Mouse (Mus musculus) urinary bladder, postnatal 36 days (tissue): ENCODE measurements around the gene Kmt2a.
"Not testable (repeated sequence)": the region's sequence is repeated elsewhere in the genome, so short reads cannot be mapped to it uniquely, and the experiment has no call there.

ENCODE experiments used
- DNase-seq, 2 experiments: peaks; one replicate each; pipeline ENCODE4 v3.0.0; 2022; ENCODE audit warnings: low spot score in 2 of 2, mixed read lengths in 1 of 2

The Kmt2a gene

DNA sequence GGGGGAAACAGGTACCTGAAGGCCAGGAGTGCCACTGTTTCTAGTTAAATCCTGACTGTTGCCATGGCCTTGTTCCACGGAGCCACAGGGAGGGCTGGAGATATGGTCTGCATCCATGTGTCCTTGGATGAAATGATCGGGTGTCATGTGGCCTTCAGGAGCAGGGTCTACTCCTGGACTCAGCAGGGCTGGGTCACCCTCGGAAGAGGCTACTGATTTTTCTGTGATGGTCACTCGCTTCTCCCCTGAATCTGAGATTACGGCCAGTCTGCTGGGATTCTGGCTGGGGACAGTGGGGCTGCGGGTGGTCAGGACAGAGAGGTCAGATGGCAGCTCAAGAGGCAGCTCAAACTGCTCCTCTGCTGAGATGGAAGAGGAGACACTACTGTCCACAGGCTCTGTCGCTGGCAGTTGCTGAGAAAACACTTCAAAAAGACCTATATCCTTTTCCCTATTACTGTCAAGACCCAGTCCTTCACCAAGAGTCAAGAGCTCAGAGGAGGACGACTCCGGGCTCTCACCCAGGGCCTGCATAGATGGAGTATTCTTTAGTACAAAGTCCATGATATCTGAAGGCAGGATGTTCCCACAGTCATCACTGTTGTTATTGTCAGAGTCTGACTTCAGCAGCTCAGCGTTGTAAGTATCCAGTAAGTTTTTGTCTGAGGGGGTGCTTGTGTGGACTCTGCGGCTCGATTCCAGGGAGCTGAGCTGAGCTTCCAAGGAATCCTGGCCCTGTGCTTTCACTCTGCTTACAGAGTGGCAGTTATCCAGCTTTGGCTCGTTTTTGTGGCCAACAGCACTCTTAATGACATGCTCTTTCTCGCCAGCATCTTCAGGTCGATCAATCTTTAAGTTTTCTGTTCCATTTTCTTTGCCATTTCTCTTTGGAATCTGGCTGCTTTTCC is 60.9 kb downstream of the Kmt2a start:
- DNase-seq: no peak

DNA sequence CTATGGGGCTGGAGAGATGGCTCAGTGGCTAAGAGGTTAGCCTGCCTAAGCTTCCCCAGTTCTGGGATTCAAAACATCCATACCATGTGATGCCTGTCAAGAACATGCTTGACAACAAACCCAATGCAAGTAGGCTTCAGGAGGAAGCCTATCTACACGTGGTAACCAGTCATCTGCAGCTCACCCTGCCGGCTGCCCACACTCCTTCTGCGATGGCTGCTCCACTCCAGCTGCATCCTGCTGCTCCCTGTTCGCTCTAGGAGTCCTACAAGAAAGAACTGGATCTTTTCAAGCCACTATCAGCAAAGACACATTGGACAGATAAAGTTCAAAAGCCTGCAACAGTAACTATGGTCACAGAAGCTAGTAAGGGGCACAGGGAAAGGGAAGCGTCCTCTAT is 63.6 kb downstream of the Kmt2a start:
- no peak for DNase-seq

DNA sequence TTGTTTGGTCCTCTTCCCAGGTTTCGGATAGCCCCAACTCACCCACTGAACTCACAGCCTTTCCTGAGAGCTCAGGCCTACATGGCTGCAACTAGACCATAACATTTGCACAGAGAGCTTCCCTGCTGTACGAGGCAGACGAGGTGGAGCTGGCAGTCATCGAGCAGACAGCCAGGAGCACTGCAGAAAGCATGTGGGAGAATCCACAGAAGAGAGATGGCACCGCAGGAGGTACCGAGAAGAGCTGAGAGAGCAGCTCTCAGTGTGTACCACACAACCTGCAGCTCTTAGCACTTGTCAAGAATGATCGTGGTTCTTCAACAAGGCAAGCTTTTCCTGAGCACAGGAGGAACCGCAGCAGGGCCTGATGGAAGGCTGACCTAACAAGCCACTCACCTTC is 66.9 kb downstream of the Kmt2a start:
- no peak for DNase-seq

DNA sequence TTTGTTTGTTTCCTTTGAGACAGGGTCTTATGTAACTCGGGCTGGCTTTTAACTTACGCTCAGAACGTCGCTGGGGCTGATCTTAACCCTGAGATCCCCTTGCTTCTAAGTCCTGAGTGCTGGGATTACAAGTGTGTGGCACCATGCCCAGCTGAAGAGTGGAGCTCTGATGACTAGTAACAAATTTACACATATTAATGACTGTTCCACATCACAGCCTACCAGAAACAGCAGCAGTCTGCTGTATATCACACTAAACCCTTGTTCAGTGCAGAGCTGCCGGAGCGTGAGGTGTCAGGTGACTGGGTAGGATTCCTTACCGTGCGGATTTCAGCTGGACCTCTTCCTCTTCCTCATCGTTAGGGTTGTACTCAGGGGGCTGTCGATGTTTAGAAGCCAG is 70.8 kb downstream of the Kmt2a start:
- no peak for DNase-seq

DNA sequence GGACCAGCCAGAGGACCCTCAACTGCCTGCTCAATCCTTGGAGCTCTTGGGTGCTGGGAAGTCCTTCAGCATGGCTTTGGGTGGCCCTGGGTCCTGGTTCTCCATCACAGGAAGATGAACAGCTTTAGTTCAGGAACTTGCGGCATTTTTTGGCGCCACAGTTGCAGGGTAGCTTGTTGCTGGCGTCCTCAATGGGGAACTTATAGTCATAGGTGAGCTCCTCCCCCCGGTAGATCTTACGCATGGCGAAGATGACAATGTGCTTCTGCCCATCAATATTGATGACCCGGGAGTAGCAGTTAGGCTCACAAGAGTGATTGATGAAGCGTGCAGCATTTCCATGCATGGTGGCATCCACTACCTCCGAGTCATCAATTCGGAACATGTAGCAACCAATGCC is 73.3 kb downstream of the Kmt2a start:
- no peak for DNase-seq

DNA sequence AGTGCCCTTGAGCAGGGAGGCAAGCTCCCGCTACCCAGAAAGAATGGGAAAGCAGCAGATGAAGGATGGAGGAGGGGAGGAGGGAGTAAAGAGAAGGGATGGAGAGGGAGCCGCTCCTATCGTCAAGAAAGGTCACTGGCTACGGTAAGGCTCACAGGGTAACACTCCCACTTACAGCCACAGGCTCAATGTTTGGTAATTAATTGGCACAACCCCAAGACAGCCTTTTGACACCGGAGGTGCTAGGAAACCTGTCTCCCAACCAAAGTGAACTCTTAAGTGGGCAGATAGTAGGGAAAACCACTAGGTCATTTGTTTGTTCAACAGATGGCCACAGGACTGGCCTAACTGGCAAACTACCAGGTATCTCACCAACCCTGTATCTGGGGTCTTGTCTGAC is 74.0 kb downstream of the Kmt2a start:
- DNase-seq: no peak

DNA sequence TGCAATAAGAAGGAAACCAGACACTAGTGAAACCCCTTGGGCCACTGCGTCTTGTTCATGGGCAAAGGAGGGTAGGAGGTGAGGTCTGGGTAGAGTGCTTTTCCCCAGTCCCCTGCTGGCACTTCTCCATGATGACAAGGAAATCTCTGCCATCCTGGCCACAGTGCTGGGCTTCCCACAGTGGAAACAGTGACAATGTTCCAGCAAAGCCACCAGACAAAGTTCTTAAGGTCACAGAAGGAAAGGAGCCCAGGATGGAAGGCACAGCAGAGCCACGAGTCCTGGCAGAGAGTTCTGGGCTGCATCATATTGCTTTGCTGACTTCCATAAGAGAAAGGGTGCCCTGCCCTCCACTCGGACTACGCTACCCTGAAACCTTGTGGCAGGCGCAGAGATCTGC is 75.6 kb downstream of the Kmt2a start:
- no peak for DNase-seq

DNA sequence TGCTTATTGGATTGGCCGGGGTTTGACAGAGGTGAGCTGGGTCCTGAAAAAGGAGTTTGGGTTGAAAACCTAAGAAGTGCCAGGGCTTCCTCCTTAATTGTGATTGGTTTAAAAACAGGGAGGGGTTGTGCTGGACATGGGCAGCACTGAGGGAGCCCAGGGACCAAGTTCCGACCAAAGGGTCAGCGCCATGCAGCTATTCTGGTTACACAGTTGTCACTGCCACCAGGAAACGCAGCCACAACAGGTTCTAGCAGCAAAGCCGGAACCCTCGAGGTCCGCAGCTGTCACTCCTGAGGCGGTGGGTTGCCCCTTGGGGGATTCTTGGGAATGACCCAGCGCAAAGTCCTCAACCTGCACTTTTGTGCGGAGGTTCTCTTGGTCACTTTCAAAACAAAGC is 76.4 kb downstream of the Kmt2a start:
- no peak for DNase-seq

DNA sequence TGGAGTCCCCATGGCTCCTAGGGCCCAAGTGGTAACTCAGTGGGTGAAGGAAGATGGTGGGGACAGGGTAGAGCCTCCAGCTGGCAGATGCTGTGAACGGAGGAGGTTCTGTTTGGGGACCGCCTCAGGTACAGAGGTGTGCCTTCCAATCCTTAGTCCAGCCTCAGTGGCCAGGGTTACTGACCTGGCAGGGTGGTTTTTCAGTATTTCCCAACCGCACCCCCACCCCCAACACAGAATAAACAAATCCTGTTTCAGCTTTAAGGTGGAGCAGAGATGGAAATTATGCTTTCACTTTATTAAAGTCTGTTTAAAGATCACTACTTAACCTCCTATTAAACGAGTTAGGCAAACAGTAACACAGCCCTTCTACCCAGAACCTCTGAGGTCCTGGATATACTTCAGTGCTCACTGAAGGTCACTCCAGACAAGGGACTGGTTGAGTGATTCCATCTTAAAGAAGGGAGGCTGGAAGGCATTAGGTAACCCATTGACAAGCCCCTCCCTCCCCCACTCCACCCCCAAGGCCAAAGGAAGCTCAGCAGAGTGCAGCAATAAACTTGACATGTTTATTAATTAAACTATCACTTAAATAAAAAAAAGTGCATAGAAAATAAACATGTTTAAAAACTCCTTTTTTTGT is 78.2 kb downstream of the Kmt2a start, which contains the start of gene Ttc36:
Gene Ttc36 (minus strand): TSS at position 265 of the 643 bp plus-strand sequence.
- DNase-seq: no peak

DNA sequence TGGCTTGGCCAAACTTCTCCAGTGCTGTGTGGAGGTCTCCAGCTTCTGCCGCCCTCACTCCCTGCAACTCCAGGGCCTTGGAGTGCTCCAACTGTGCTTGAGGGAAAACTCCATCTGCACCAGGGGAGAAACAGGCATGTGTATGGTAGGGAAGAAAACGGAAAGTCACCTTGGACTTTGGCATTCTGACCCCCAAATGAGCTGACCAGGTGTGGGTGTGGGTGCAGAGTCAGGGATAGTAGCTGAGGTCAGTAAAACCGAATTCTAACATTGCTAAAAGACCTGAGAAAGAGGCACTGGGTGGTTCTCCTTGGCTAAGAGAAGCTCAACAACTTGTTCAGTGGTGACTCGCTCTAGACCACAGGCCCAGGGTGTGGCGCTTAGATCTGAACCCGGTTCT is 79.4 kb downstream of the Kmt2a start:
- DNase-seq: no peak

DNA sequence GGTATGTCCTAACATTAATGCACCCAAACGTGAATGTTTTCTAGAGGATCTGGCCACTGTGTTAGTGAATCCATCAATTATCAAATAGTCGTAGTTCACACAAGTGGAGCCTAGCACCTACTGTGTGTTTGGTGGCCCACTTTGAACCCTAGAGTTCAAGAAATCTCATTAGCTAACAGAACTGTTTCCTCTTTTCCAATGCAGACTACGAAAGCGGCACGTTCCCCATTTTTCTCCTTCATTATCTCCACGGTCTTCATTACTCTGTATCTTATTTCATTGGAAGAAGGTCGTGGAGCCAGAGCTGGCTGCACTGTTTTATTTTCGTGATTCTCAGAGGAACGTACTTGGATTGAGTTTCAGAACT is 81.2 kb downstream of the Kmt2a start:
- no peak for DNase-seq

DNA sequence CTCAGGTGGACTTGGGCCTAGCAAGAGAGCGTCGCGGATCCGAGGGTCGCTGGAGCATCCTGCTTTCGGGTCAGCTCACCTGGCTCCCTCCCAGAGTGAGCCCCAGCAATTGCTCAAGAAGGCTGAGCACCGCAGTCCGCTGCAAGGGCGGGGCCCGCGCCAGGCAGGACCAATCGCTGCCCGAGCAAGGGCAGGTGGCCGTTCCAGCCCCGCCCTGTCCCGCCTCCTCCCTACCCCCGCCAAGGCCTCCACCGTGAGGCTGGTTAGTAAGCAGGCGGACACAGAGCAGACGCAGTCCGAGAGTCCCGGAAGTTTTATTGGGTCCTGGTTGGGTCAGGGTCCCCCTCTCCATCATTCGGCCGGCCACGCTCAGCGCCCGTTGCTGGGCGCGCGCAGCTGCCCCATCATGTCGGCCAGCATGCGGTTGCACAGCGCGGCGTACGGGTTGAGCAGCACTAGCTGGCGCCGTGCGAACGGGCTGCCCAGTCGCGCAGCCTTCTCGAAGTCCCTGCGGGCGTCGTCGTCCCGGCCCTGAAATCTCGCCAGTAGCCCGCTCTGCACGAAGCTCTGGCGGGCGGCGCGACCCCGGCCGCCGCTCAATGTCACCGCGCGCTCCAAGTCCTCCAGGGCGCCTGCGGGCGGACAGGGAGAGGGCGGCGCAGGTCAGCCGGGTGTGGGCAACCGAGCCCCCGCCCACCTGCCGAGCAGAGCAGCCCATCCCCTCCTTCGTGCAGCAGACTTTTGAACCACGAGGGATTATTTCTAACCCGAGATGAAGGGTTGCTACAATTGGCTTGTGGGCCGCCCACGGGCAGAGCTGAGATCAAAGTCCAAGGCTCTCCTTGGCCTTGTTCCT is 81.8 kb downstream of the Kmt2a start, which contains the start of gene Tmem25:
Gene Tmem25 (minus strand): TSS at position 206 of the 856 bp plus-strand sequence.
- DNase-seq: peak; percentile 77 to 87

DNA sequence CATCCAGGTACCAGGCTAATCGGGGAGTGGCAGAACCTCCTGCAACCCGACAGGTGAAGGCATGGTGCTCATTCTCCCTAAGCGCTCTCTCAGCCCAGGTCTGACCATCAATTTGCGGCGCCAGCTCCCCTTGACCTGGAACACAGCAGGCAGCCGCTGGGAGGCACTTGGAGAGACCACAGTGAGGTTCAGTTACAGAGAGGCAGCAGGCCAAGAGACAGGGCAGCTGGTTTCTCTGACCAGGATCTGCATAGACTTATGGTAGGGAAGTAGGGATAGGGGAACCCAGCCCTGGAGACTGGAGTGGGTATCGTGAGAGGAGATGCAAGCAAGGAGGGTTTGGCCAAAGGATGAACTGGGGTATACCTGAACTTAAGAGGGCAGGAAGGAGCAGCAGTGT is 82.8 kb downstream of the Kmt2a start:
- no peak for DNase-seq

DNA sequence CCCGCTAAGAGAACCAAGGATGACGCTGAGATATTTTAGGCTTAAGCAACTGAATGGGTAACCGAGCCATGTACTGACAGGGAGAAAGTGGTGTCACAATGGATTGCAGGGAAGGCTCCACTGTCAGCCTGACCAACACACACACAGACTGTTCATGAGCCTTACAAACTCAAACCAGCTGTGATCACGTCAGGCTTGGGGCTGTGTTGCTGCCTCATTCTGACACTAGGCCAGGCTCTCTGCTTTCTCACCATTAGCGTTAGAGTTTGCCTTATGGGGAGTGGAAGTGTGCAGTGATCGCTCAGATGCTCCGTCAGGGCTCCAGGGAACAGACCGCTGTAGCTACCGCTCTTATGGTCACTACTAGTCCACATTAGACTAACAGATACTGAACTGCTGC is 88.3 kb downstream of the Kmt2a start:
- no peak for DNase-seq

DNA sequence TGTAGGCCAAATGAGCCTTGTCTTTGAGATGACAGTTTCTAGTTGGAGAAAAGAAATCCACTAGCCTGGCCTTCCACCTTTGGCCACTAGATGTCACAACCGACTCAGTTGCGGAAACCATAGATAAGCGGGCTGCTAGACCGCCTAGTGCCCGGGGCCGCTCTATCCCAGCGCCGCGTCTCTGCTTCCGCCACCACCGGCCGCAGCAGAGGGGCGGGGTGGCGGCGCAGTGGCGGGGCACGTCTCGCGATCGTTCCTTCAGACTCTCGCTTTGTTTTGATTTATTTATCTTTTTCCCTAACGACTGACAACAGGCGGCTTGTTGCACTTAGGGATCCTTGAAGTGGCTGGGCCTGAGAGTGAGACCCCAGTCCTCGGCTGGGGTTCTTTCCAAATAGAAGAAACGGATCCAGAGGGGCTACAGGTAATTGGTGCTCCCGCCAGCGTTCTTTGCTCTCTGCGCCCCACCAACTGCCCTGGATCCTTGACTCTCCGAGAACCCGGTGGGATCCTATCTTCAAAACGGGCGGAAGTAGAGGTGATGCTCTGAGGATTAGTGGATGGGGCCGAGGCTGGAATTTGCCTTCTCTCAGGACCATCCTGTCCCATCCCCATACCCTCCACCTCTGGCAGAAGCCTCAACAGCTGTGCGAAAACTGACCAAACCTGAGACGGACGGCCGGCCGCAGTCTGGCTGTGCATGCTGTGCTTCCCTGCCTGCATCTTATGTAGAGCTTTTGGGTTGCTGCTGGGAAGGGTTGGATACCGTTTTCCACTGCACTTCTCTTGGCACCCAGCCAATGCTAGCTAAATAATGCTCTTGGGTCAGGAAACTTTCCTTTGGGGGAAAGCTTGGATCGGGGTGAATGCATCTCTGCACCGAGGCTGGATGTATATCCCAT is 108.1 kb downstream of the Kmt2a start:
- peak; percentile 89 to 92 for DNase-seq

DNA sequence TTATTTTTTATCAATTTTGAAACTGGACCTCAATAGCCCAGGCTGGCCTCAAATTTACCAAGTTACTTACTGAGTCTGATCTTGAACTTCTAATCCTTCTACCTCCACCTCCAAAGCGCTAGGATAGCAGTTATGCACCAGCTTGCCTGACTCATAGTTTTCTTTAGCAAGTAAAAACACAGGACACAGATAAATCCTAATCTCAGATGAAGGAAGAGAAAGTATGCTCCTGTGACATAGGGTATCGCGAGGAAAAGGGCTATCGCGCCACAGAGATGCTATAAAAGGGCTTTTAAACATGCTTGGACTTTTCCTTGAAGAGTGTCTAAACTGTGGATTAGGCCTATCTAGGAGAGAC is 108.7 kb downstream of the Kmt2a start:
- no peak for DNase-seq

DNA sequence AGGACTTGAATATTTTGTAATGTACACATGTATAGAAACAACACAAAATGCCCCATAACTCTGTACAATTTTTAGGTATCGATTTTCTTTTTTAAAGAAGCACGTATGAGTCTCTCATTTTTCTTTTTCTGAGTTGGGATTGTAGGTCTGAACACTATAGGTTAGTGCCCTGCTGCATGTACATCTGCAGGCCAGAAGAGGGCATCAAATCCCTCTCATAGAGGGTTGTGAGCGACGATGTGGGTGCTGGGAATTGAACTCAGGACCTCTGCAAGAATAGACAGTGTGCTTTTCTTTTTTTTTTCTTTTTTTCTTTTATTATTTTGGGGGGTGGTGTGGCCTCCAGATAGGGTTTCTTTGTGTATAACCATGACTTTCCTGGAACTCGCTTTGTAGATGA is 109.7 kb downstream of the Kmt2a start:
- no peak for DNase-seq

DNA sequence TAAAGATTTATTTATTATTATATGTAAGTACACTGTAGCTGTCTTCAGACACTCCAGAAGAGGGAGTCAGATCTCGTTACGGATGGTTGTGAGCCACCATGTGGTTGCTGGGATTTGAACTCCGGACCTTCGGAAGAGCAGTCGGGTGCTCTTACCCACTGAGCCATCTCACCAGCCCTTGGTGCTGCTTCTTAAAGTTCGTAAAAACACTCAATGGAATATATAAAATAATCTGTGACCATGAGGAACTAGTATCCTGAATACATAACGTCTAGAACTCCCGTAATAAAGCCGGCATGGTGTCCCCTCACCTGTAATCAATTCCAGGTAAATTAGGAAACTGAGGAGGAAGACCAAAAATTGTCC is 113.1 kb downstream of the Kmt2a start:
- DNase-seq: not testable (repeated sequence)

DNA sequence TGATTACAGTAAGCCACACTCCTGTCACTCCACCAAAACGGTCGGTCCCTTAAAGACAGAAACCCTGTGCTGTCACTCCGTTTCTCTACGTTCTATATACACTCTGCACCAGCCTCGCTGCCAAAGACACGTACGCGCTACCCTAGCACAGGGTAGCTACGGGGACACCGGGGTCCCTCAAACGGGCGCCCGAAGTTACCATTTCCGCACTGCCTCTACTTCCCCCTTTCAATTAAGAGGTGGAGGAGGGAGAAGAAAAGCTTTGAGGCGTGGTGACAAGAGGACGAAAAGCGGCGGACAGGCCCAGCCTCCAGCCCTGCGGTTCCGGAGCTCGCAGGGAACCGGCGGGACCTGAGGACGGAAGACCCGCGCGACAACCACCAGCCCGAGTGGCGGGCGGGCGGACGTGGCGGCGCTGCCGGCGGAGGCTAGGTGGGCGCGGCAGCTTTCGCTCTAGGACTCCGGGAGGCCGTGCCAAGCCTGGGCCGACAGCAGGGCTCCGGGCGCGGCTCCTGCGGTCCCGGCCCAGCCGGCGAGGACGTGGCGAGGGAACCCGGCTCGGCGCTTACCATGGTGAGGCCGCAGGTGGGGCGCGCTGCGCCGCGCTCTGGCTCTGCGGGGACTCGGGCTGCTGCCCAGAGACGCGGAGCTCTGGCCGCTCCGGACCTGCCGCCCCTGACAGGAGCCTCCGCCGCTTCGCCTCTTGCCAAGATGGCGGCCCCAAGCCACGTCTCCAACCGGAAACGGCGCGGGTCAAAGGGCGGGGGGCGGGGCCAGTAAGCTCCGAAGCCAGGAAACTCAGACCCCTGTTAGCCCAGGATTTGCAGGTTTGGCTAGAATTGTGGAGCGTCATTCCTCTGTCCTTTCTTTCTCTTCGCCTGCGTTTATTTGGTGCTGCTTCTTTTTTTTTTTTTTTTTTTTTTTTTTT is 113.7 kb downstream of the Kmt2a start, which contains the start of the genes Arcn1 and Ift46:
Gene Arcn1 (minus strand): TSS at position 745 of the 928 bp plus-strand sequence.
Gene Ift46 (plus strand): TSS at position 808 of the 928 bp plus-strand sequence.
- peak; percentile 71 to 80 for DNase-seq

DNA sequence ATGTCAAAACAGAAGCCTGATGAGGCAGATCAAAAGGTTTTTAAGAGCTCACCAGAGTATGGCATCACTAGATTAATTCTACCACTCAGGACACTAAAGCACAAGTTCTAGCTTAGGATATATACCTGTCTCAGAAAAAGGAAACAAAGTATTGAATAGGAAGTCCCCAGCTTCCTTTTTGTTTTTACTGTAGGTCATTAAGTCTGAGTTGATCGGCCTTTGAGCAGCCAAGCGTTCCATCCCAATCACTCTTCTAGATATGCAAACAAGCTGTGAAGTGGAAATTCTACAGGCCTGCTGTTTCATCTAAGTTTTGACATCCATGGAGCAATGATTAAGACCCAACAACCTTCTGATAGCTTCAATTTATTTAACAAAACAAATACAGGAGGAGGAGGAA is 120.2 kb downstream of the Kmt2a start:
- DNase-seq: no peak
